Mouse (Mus musculus): ENCODE measurements at regions not wholly inside any gene's neighbourhood (a gene's known extent, or its start where the extent isn't known, plus 50 kb on each side); places are given as distances from the start of the nearest gene placed in this dataset.
"Not testable (repeated sequence)": the region's sequence is repeated elsewhere in the genome, so short reads cannot be mapped to it uniquely, and the experiment has no call there.

- no peak overlapping the region for H3K27ac ChIP-seq (ENCODE audit: low read length)
- H3K9me3 ChIP-seq (ENCODE audit: control insufficient read depth, low read depth, low read length): no peaks in the 10 kb centered on the region
- no peaks in the 10 kb centered on the region for H3K27me3 ChIP-seq (ENCODE audit: control insufficient read depth, insufficient read depth, low read length)
- no peak for ATAC-seq (ENCODE audit: insufficient number of reproducible peaks, insufficient read depth, low FRiP score, low read depth)
- no peak overlapping the region for H3K9ac ChIP-seq (replicated peaks; ENCODE audit: low read depth, low read length)
- H3K4me1 ChIP-seq (ENCODE audit: control insufficient read depth, insufficient read depth, low read length): no peaks in the 10 kb centered on the region
- no peak overlapping the region for H3K4me3 ChIP-seq (ENCODE audit: low read depth, low read length)
- no peak overlapping the region for H3K4me2 ChIP-seq (replicated peaks; ENCODE audit: low read depth, low read length)
- no peaks in the 10 kb centered on the region for H3K36me3 ChIP-seq (ENCODE audit: control insufficient read depth, insufficient read depth, low read length)
- 91% methylated on average over 7 of the region's 7 CpGs for WGBS
These were observed 126.3 kb upstream of the Hpf1 start for GRCm38 (mm10) chr8:60763959-60764358.

GRCm38 (mm10) chr8:60773350-60773749 lies 116.9 kb upstream of the Hpf1 start:
- Histone ChIP-seq H3K36me3 (ENCODE audit: control insufficient read depth, insufficient read depth, low read length) (no peaks in the 10 kb centered on the region), H3K27ac (ENCODE audit: low read length) (no peak overlapping the region), H3K9ac (replicated peaks; ENCODE audit: low read depth, low read length) (no peak overlapping the region), H3K4me2 (replicated peaks; ENCODE audit: low read depth, low read length) (no peak overlapping the region), H3K27me3 (ENCODE audit: control insufficient read depth, insufficient read depth, low read length) (no peaks in the 10 kb centered on the region), H3K9me3 (ENCODE audit: control insufficient read depth, low read depth, low read length) (no peaks in the 10 kb centered on the region), H3K4me1 (ENCODE audit: control insufficient read depth, insufficient read depth, low read length) (no peaks in the 10 kb centered on the region), H3K4me3 (ENCODE audit: low read depth, low read length) (no peak overlapping the region)
- no peak for ATAC-seq (ENCODE audit: insufficient number of reproducible peaks, insufficient read depth, low FRiP score, low read depth)
- 49% methylated on average over 4 of the region's 4 CpGs for WGBS

- not testable (repeated sequence) for ATAC-seq (ENCODE audit: insufficient number of reproducible peaks, insufficient read depth, low FRiP score, low read depth)
These were observed 114.0 kb upstream of the Hpf1 start for GRCm38 (mm10) chr8:60776251-60776650.

GRCm38 (mm10) chr8:60785049-60785448 lies 105.2 kb upstream of the Hpf1 start:
- H3K9ac ChIP-seq (replicated peaks; ENCODE audit: low read depth, low read length): no peak overlapping the region
- H3K36me3 ChIP-seq (ENCODE audit: control insufficient read depth, insufficient read depth, low read length): no peaks in the 10 kb centered on the region
- H3K27ac ChIP-seq (ENCODE audit: low read length): no peak overlapping the region
- H3K4me2 ChIP-seq (replicated peaks; ENCODE audit: low read depth, low read length): no peak overlapping the region
- H3K27me3 ChIP-seq (ENCODE audit: control insufficient read depth, insufficient read depth, low read length): no peaks in the 10 kb centered on the region
- 88% methylated on average over 2 of the region's 2 CpGs for WGBS
- no peaks in the 10 kb centered on the region for H3K4me1 ChIP-seq (ENCODE audit: control insufficient read depth, insufficient read depth, low read length)
- no peak for ATAC-seq (ENCODE audit: insufficient number of reproducible peaks, insufficient read depth, low FRiP score, low read depth)
- H3K4me3 ChIP-seq (ENCODE audit: low read depth, low read length): no peak overlapping the region
- no peaks in the 10 kb centered on the region for H3K9me3 ChIP-seq (ENCODE audit: control insufficient read depth, low read depth, low read length)

More at GRCm38 (mm10) chr8:60776251-60776650, 114.0 kb upstream of the Hpf1 start:
- not testable (repeated sequence) for H3K27ac ChIP-seq (ENCODE audit: low read length); H3K9me3 ChIP-seq (ENCODE audit: control insufficient read depth, low read depth, low read length); H3K9ac ChIP-seq (replicated peaks; ENCODE audit: low read depth, low read length); H3K4me2 ChIP-seq (replicated peaks; ENCODE audit: low read depth, low read length); H3K4me1 ChIP-seq (ENCODE audit: control insufficient read depth, insufficient read depth, low read length); H3K27me3 ChIP-seq (ENCODE audit: control insufficient read depth, insufficient read depth, low read length); H3K4me3 ChIP-seq (ENCODE audit: low read depth, low read length); H3K36me3 ChIP-seq (ENCODE audit: control insufficient read depth, insufficient read depth, low read length)
- WGBS: 15% methylated on average over 2 of the region's 2 CpGs

- H3K4me1 ChIP-seq (ENCODE audit: control insufficient read depth, insufficient read depth, low read length): no peaks in the 10 kb centered on the region
- H3K4me3 ChIP-seq (ENCODE audit: low read depth, low read length): no peak overlapping the region
- H3K9ac ChIP-seq (replicated peaks; ENCODE audit: low read depth, low read length): no peak overlapping the region
- ATAC-seq (ENCODE audit: insufficient number of reproducible peaks, insufficient read depth, low FRiP score, low read depth): no peak
- no peaks in the 10 kb centered on the region for H3K27me3 ChIP-seq (ENCODE audit: control insufficient read depth, insufficient read depth, low read length)
- H3K27ac ChIP-seq (ENCODE audit: low read length): no peak overlapping the region
- no peak overlapping the region for H3K4me2 ChIP-seq (replicated peaks; ENCODE audit: low read depth, low read length)
- no peaks in the 10 kb centered on the region for H3K36me3 ChIP-seq (ENCODE audit: control insufficient read depth, insufficient read depth, low read length)
- no peaks in the 10 kb centered on the region for H3K9me3 ChIP-seq (ENCODE audit: control insufficient read depth, low read depth, low read length)
- WGBS: 94% methylated on average over 3 of the region's 3 CpGs
These were observed 99.8 kb upstream of the Hpf1 start for GRCm38 (mm10) chr8:60790453-60790852.

GRCm38 (mm10) chr8:60792518-60792917 lies 97.7 kb upstream of the Hpf1 start:
- no peak for ATAC-seq (ENCODE audit: insufficient number of reproducible peaks, insufficient read depth, low FRiP score, low read depth)
- H3K27me3 ChIP-seq (ENCODE audit: control insufficient read depth, insufficient read depth, low read length): no peaks in the 10 kb centered on the region

GRCm38 (mm10) chr8:60804787-60805186 lies 85.4 kb upstream of the Hpf1 start:
- Histone ChIP-seq H3K4me2 (replicated peaks; ENCODE audit: low read depth, low read length) (no peak overlapping the region), H3K27me3 (ENCODE audit: control insufficient read depth, insufficient read depth, low read length) (no peaks in the 10 kb centered on the region), H3K36me3 (ENCODE audit: control insufficient read depth, insufficient read depth, low read length) (no peaks in the 10 kb centered on the region), H3K9ac (replicated peaks; ENCODE audit: low read depth, low read length) (no peak overlapping the region), H3K4me1 (ENCODE audit: control insufficient read depth, insufficient read depth, low read length) (no peaks in the 10 kb centered on the region), H3K9me3 (ENCODE audit: control insufficient read depth, low read depth, low read length) (no peaks in the 10 kb centered on the region), H3K4me3 (ENCODE audit: low read depth, low read length) (no peak overlapping the region), H3K27ac (ENCODE audit: low read length) (no peak overlapping the region)
- ATAC-seq (ENCODE audit: insufficient number of reproducible peaks, insufficient read depth, low FRiP score, low read depth): no peak
- WGBS: 70% methylated on average over 4 of the region's 4 CpGs

More at GRCm38 (mm10) chr8:60792518-60792917, 97.7 kb upstream of the Hpf1 start:
- Histone ChIP-seq H3K4me1 (ENCODE audit: control insufficient read depth, insufficient read depth, low read length) (no peaks in the 10 kb centered on the region), H3K36me3 (ENCODE audit: control insufficient read depth, insufficient read depth, low read length) (no peaks in the 10 kb centered on the region), H3K9ac (replicated peaks; ENCODE audit: low read depth, low read length) (no peak overlapping the region), H3K4me3 (ENCODE audit: low read depth, low read length) (no peak overlapping the region), H3K9me3 (ENCODE audit: control insufficient read depth, low read depth, low read length) (no peaks in the 10 kb centered on the region), H3K4me2 (replicated peaks; ENCODE audit: low read depth, low read length) (no peak overlapping the region), H3K27ac (ENCODE audit: low read length) (no peak overlapping the region)
- WGBS: 81% methylated on average over 1 of the region's 1 CpGs

- Histone ChIP-seq H3K27ac (ENCODE audit: low read length) (no peak overlapping the region), H3K9ac (replicated peaks; ENCODE audit: low read depth, low read length) (no peak overlapping the region), H3K36me3 (ENCODE audit: control insufficient read depth, insufficient read depth, low read length) (no peaks in the 10 kb centered on the region), H3K4me1 (ENCODE audit: control insufficient read depth, insufficient read depth, low read length) (no peaks in the 10 kb centered on the region), H3K27me3 (ENCODE audit: control insufficient read depth, insufficient read depth, low read length) (no peaks in the 10 kb centered on the region), H3K4me2 (replicated peaks; ENCODE audit: low read depth, low read length) (no peak overlapping the region), H3K4me3 (ENCODE audit: low read depth, low read length) (no peak overlapping the region), H3K9me3 (ENCODE audit: control insufficient read depth, low read depth, low read length) (no peaks in the 10 kb centered on the region)
- 83% methylated on average over 3 of the region's 3 CpGs for WGBS
- ATAC-seq (ENCODE audit: insufficient number of reproducible peaks, insufficient read depth, low FRiP score, low read depth): no peak
These were observed 83.4 kb upstream of the Hpf1 start for GRCm38 (mm10) chr8:60806772-60807171.

- H3K9ac ChIP-seq (replicated peaks; ENCODE audit: low read depth, low read length): no peak overlapping the region
- no peak overlapping the region for H3K4me3 ChIP-seq (ENCODE audit: low read depth, low read length)
- H3K4me2 ChIP-seq (replicated peaks; ENCODE audit: low read depth, low read length): no peak overlapping the region
- H3K4me1 ChIP-seq (ENCODE audit: control insufficient read depth, insufficient read depth, low read length): no peaks in the 10 kb centered on the region
- 90% methylated on average over 1 of the region's 1 CpGs for WGBS
- H3K36me3 ChIP-seq (ENCODE audit: control insufficient read depth, insufficient read depth, low read length): no peaks in the 10 kb centered on the region
- no peaks in the 10 kb centered on the region for H3K9me3 ChIP-seq (ENCODE audit: control insufficient read depth, low read depth, low read length)
- no peaks in the 10 kb centered on the region for H3K27me3 ChIP-seq (ENCODE audit: control insufficient read depth, insufficient read depth, low read length)
- no peak overlapping the region for H3K27ac ChIP-seq (ENCODE audit: low read length)
- ATAC-seq (ENCODE audit: insufficient number of reproducible peaks, insufficient read depth, low FRiP score, low read depth): no peak
These were observed 80.4 kb upstream of the Hpf1 start for GRCm38 (mm10) chr8:60809806-60810205.

Measured in stomach, embryonic 14.5 days (tissue).